ENCODE assay signal across 8 mouse cellular contexts in genomic region chr17:56182975-56183657, GRCm38 (mm10). TPM values are rescaled to one million over a fixed set of nuclear protein-coding genes. Genes with fewer than 3 reads are reported as not detected.
DNase-seq lines count a peak whose midpoint lies in the region; ATAC-seq and TF ChIP-seq lines count a peak whose summit lies in the region.

No protein-coding gene starts in this region.

- TF ChIP-seq EP300 in MEL (IDR thresholded peaks at IDR 0.05; ENCODE audit: low read depth in 1 of 2, low read length in 2 of 2), result no peak

- 1% methylated on average over 14 of the region's 14 CpGs for WGBS in heart, embryonic 13.5 days
- 2% methylated on average over 14 of the region's 14 CpGs for WGBS in forebrain, postnatal 0 days
- under 1% methylated on average over 14 of the region's 14 CpGs for WGBS in liver, embryonic 15.5 days (ENCODE audit: insufficient replicate concordance)
- WGBS in stomach, embryonic 16.5 days, result 3% methylated on average over 14 of the region's 14 CpGs

- H3K9ac ChIP-seq in heart, embryonic 13.5 days, result peak overlapping the region; percentile 93
- H3K9ac ChIP-seq in MEL (ENCODE audit: control insufficient read depth, low read depth, low read length, poor library complexity, severe bottlenecking), result peak overlapping the region; percentile 93
- peak overlapping the region; percentile 75 for H3K9ac ChIP-seq in forebrain, postnatal 0 days
- peak overlapping the region; percentile 78 for H3K9ac ChIP-seq in liver, embryonic 15.5 days
- peak overlapping the region; percentile 85 for H3K9ac ChIP-seq in stomach, embryonic 16.5 days (ENCODE audit: low read length)

- peak in 1 of 2 experiments; percentile 63; a peak in 2 of 4 replicates for TF ChIP-seq POLR2A in MEL (IDR thresholded peaks at IDR 0.05; ENCODE audit: control insufficient read depth in 1 of 2, insufficient read depth in 1 of 2, low read depth in 1 of 2, low read length in 2 of 2, poor library complexity in 1 of 2)

- no peak for TF ChIP-seq CTCF in MEL (IDR thresholded peaks at IDR 0.05 in 2 of 3, conservative IDR thresholded peaks at IDR 0.05 in 1 of 3; ENCODE audit: control insufficient read depth in 1 of 3, insufficient read depth in 1 of 3, low read depth in 2 of 3, low read length in 3 of 3, poor library complexity in 1 of 3, severe bottlenecking in 1 of 3)
- no peak for TF ChIP-seq CTCF in forebrain, postnatal 0 days (IDR thresholded peaks at IDR 0.05; ENCODE audit: low read depth)

- H3K9me3 ChIP-seq in heart, embryonic 13.5 days, result no peaks in the 10 kb centered on the region
- H3K9me3 ChIP-seq in MEL (replicated peaks; ENCODE audit: insufficient read depth, low read length), result no peaks in the 10 kb centered on the region
- no peaks in the 10 kb centered on the region for H3K9me3 ChIP-seq in forebrain, postnatal 0 days (ENCODE audit: low read length)
- H3K9me3 ChIP-seq in liver, embryonic 15.5 days (replicated peaks), result no peaks in the 10 kb centered on the region
- H3K9me3 ChIP-seq in stomach, embryonic 16.5 days (replicated peaks; ENCODE audit: control insufficient read depth, low read length), result no peaks in the 10 kb centered on the region

- H3K36me3 ChIP-seq in heart, embryonic 13.5 days, result peaks cover 59% of the 10 kb centered on the region
- H3K36me3 ChIP-seq in MEL (ENCODE audit: control insufficient read depth in 1 of 2, insufficient read depth in 2 of 2, low read length in 2 of 2), result peaks cover 0 to 5% of the 10 kb centered on the region in 2 experiments; a peak in 3 of 4 replicates
- peaks cover 44% of the 10 kb centered on the region for H3K36me3 ChIP-seq in forebrain, postnatal 0 days (ENCODE audit: insufficient read depth)
- peaks cover 54% of the 10 kb centered on the region for H3K36me3 ChIP-seq in liver, embryonic 15.5 days (replicated peaks)
- peaks cover 6% of the 10 kb centered on the region; the same call in 1 of the 2 replicates for H3K36me3 ChIP-seq in stomach, embryonic 16.5 days (ENCODE audit: control insufficient read depth, insufficient read depth, low read length)

- H3K27me3 ChIP-seq in heart, embryonic 13.5 days (replicated peaks), result no peaks in the 10 kb centered on the region
- H3K27me3 ChIP-seq in MEL (ENCODE audit: control insufficient read depth in 1 of 2, insufficient read depth in 2 of 2, low read length in 2 of 2), result no peaks in the 10 kb centered on the region
- H3K27me3 ChIP-seq in forebrain, postnatal 0 days (ENCODE audit: insufficient read depth, low read length), result no peaks in the 10 kb centered on the region
- no peaks in the 10 kb centered on the region for H3K27me3 ChIP-seq in liver, embryonic 15.5 days
- H3K27me3 ChIP-seq in stomach, embryonic 16.5 days (ENCODE audit: control insufficient read depth, insufficient read depth, low read length), result no peaks in the 10 kb centered on the region

- no peak for TF ChIP-seq RAD21 in MEL (IDR thresholded peaks at IDR 0.05; ENCODE audit: low read depth, low read length)

- H3K4me2 ChIP-seq in heart, embryonic 13.5 days, result peak overlapping the region; percentile 95
- H3K4me2 ChIP-seq in forebrain, postnatal 0 days (ENCODE audit: low read depth), result peak overlapping the region; percentile 91
- peak overlapping the region; percentile 87 for H3K4me2 ChIP-seq in liver, embryonic 15.5 days
- peak overlapping the region; percentile 93 for H3K4me2 ChIP-seq in stomach, embryonic 16.5 days (ENCODE audit: low read depth, low read length)

- peaks cover 30% of the 10 kb centered on the region for H3K4me1 ChIP-seq in heart, embryonic 13.5 days
- H3K4me1 ChIP-seq in MEL (ENCODE audit: control insufficient read depth in 1 of 2, insufficient read depth in 2 of 2, low read length in 2 of 2), result peaks cover 0 to 14% of the 10 kb centered on the region in 2 experiments; a peak in 2 of 4 replicates
- H3K4me1 ChIP-seq in forebrain, postnatal 0 days (ENCODE audit: insufficient read depth), result peaks cover 9% of the 10 kb centered on the region
- H3K4me1 ChIP-seq in liver, embryonic 15.5 days (replicated peaks), result peaks cover 38% of the 10 kb centered on the region
- H3K4me1 ChIP-seq in stomach, embryonic 16.5 days (ENCODE audit: control insufficient read depth, insufficient read depth, low read length), result peaks cover 23% of the 10 kb centered on the region

- peaks cover 14% of the 10 kb centered on the region for H3K79me2 ChIP-seq in MEL (ENCODE audit: control insufficient read depth, insufficient read depth, low read length, poor library complexity)

- H3K27ac ChIP-seq in heart, embryonic 13.5 days (replicated peaks), result peak overlapping the region; percentile 83
- peak overlapping the region; percentile 53 for H3K27ac ChIP-seq in MEL (ENCODE audit: control insufficient read depth, low read depth, low read length)
- H3K27ac ChIP-seq in forebrain, postnatal 0 days (ENCODE audit: low read depth, low read length), result peak overlapping the region; percentile 64
- H3K27ac ChIP-seq in liver, embryonic 15.5 days (replicated peaks), result peak overlapping the region; percentile 73
- peak overlapping the region; percentile 72 for H3K27ac ChIP-seq in stomach, embryonic 16.5 days (ENCODE audit: low read length)

- H3K4me3 ChIP-seq in heart, embryonic 13.5 days, result peak overlapping the region; percentile 83
- peak overlapping the region; percentile 68 to 92 for H3K4me3 ChIP-seq in MEL (ENCODE audit: control insufficient read depth in 1 of 2, insufficient read depth in 1 of 2, low read depth in 2 of 2, low read length in 2 of 2)
- peak overlapping the region; percentile 89 for H3K4me3 ChIP-seq in forebrain, postnatal 0 days (ENCODE audit: low read depth, low read length)
- peak overlapping the region; percentile 81 for H3K4me3 ChIP-seq in liver, embryonic 15.5 days (replicated peaks)
- H3K4me3 ChIP-seq in stomach, embryonic 16.5 days (replicated peaks; ENCODE audit: low read length), result peak overlapping the region; percentile 82

- intact Hi-C loops in heart, postnatal 36 days (cut with DNase I), result no loop called here

- ATAC-seq in heart, embryonic 13.5 days (ENCODE audit: extremely low read depth, insufficient number of reproducible peaks, low FRiP score, low TSS enrichment), result no peak
- ATAC-seq in forebrain, postnatal 0 days, result peak; percentile 35
- ATAC-seq in liver, embryonic 15.5 days (ENCODE audit: insufficient read depth), result peak; percentile 71
- ATAC-seq in stomach, embryonic 16.5 days (ENCODE audit: insufficient read depth, low FRiP score), result peak; percentile 21; the same call in 1 of the 2 replicates

- DNase-seq in heart, postnatal 36 days, result no peak
- peak; percentile 67 for DNase-seq in MEL (ENCODE audit: low read depth, low spot score)
- no peak for DNase-seq in forebrain, postnatal 0 days
- no peak for DNase-seq in layer of hippocampus, adult 8-10 months (ENCODE audit: low spot score in 2 of 2)
- DNase-seq in right cerebral cortex, adult 2 months (ENCODE audit: low spot score in 2 of 2), result no peak

RNA-seq across cellular contexts. Expression of gene Mydgf, which starts 0.6 kb away (rescaled TPM):
- polyA plus RNA-seq in heart, embryonic 13.5 days (2015; fragmentation: Nextera tagmentation; extraction: Ambion mirVana), result 80.5 and 91.1 TPM in 2 replicates
- total RNA-seq in heart, postnatal 36 days (2021), result 10 to 100 TPM; 25.2 to 25.5 TPM
- total RNA-seq in MEL (2012; rRNA removed), result 112 and 137 TPM in 2 replicates
- polyA plus RNA-seq in MEL (2012; ENCODE audit: insufficient read depth in 1 of 2, insufficient read length in 2 of 2, low read depth in 1 of 2, low replicate concordance in 2 of 2, missing spikeins in 1 of 2), result 100 to 1,000 TPM in 1 of 2 experiments, not detected in 1; 117 TPM
- total RNA-seq in forebrain, postnatal 0 days (2014; rRNA removed), result 52.3 and 65.1 TPM in 2 replicates
- 65.7 and 75.0 TPM in 2 replicates for polyA plus RNA-seq in forebrain, postnatal 0 days (2015; fragmentation: Nextera tagmentation; extraction: Ambion mirVana)
- 58.6 and 66.4 TPM in 2 replicates for polyA plus RNA-seq in liver, embryonic 15.5 days (2015; fragmentation: Nextera tagmentation; extraction: Ambion mirVana)
- 106 and 116 TPM in 2 replicates for polyA plus RNA-seq in stomach, embryonic 16.5 days (2015; fragmentation: Nextera tagmentation; extraction: Ambion mirVana)
- 10 to 100 TPM; 34.7 to 42.6 (median 40.1) TPM for total RNA-seq in layer of hippocampus, adult 8-10 months (2022)

RNA-seq across cellular contexts. Expression of gene Tnfaip8l1, which starts 20.8 kb away (rescaled TPM):
- polyA plus RNA-seq in heart, embryonic 13.5 days (2015; fragmentation: Nextera tagmentation; extraction: Ambion mirVana), result 6.5 and 6.9 TPM in 2 replicates
- 1 to 10 TPM; 1.9 to 2.8 TPM for total RNA-seq in heart, postnatal 36 days (2021)
- 3.4 and 4.0 TPM in 2 replicates for total RNA-seq in MEL (2012; rRNA removed)
- polyA plus RNA-seq in MEL (2012; ENCODE audit: insufficient read depth in 1 of 2, insufficient read length in 2 of 2, low read depth in 1 of 2, low replicate concordance in 2 of 2, missing spikeins in 1 of 2), result 1 to 10 TPM in 1 of 2 experiments, not detected in 1; 5.5 TPM
- total RNA-seq in forebrain, postnatal 0 days (2014; rRNA removed), result 11.0 and 12.8 TPM in 2 replicates
- 8.6 TPM in 2 replicates for polyA plus RNA-seq in forebrain, postnatal 0 days (2015; fragmentation: Nextera tagmentation; extraction: Ambion mirVana)
- polyA plus RNA-seq in liver, embryonic 15.5 days (2015; fragmentation: Nextera tagmentation; extraction: Ambion mirVana), result 2.7 and 3.1 TPM in 2 replicates
- polyA plus RNA-seq in stomach, embryonic 16.5 days (2015; fragmentation: Nextera tagmentation; extraction: Ambion mirVana), result 11.9 and 14.3 TPM in 2 replicates
- total RNA-seq in layer of hippocampus, adult 8-10 months (2022), result 1 to 10 TPM; 5.3 to 6.4 (median 5.9) TPM

RNA-seq across cellular contexts. Expression of gene Dpp9, which starts 35.6 kb away (rescaled TPM):
- polyA plus RNA-seq in heart, embryonic 13.5 days (2015; fragmentation: Nextera tagmentation; extraction: Ambion mirVana), result 21.8 and 22.4 TPM in 2 replicates
- total RNA-seq in heart, postnatal 36 days (2021), result 10 to 100 TPM; 38.4 to 43.0 TPM
- total RNA-seq in MEL (2012; rRNA removed), result 34.3 and 36.3 TPM in 2 replicates
- 10 to 100 TPM in 1 of 2 experiments, not detected in 1; 67.2 TPM for polyA plus RNA-seq in MEL (2012; ENCODE audit: insufficient read depth in 1 of 2, insufficient read length in 2 of 2, low read depth in 1 of 2, low replicate concordance in 2 of 2, missing spikeins in 1 of 2)
- total RNA-seq in forebrain, postnatal 0 days (2014; rRNA removed), result 16.2 and 21.9 TPM in 2 replicates
- polyA plus RNA-seq in forebrain, postnatal 0 days (2015; fragmentation: Nextera tagmentation; extraction: Ambion mirVana), result 16.1 and 19.5 TPM in 2 replicates
- 19.6 and 22.9 TPM in 2 replicates for polyA plus RNA-seq in liver, embryonic 15.5 days (2015; fragmentation: Nextera tagmentation; extraction: Ambion mirVana)
- 32.6 and 37.4 TPM in 2 replicates for polyA plus RNA-seq in stomach, embryonic 16.5 days (2015; fragmentation: Nextera tagmentation; extraction: Ambion mirVana)
- 10 to 100 TPM; 54.5 to 65.5 (median 60.5) TPM for total RNA-seq in layer of hippocampus, adult 8-10 months (2022)

RNA-seq across cellular contexts. Expression of gene Sema6b, which starts 43.0 kb away (rescaled TPM):
- polyA plus RNA-seq in heart, embryonic 13.5 days (2015; fragmentation: Nextera tagmentation; extraction: Ambion mirVana), result 0.55 and 0.59 TPM in 2 replicates
- total RNA-seq in heart, postnatal 36 days (2021), result 10 to 100 TPM in 1 of 2 experiments, 1 to 10 TPM in 1; 7.5 to 10.2 TPM
- total RNA-seq in MEL (2012; rRNA removed), result 7.0 and 7.7 TPM in 2 replicates
- 10 to 100 TPM in 1 of 2 experiments, not detected in 1; 16.8 TPM for polyA plus RNA-seq in MEL (2012; ENCODE audit: insufficient read depth in 1 of 2, insufficient read length in 2 of 2, low read depth in 1 of 2, low replicate concordance in 2 of 2, missing spikeins in 1 of 2)
- 71.0 and 76.4 TPM in 2 replicates for total RNA-seq in forebrain, postnatal 0 days (2014; rRNA removed)
- polyA plus RNA-seq in forebrain, postnatal 0 days (2015; fragmentation: Nextera tagmentation; extraction: Ambion mirVana), result 15.6 and 18.1 TPM in 2 replicates
- 0.81 and 1.3 TPM in 2 replicates for polyA plus RNA-seq in liver, embryonic 15.5 days (2015; fragmentation: Nextera tagmentation; extraction: Ambion mirVana)
- polyA plus RNA-seq in stomach, embryonic 16.5 days (2015; fragmentation: Nextera tagmentation; extraction: Ambion mirVana), result 0.50 and 0.71 TPM in 2 replicates
- 100 to 1,000 TPM; 116 to 118 (median 117) TPM for total RNA-seq in layer of hippocampus, adult 8-10 months (2022)
